Mouse (Mus musculus): Measurements from ENCODE around the gene Nat8f2. TPM values are rescaled to one million over a fixed set of nuclear protein-coding genes. Genes with fewer than 3 reads are reported as not detected.
"Not testable (repeated sequence)": the region's sequence is repeated elsewhere in the genome, so short reads cannot be mapped to it uniquely, and the experiment has no call there.

Nat8f2 gene
- polyA plus RNA-seq, 1 experiment from 2014 or later = 0.07 TPM

GRCm38 (mm10) chr6:85863136-85863535 is 5.8 kb downstream of the Nat8f2 start:
- no peak overlapping the region for H3K4me2 ChIP-seq (replicated peaks)
- no peak overlapping the region for H3K9ac ChIP-seq
- no peak overlapping the region for H3K4me3 ChIP-seq (replicated peaks)
- no peak for ATAC-seq (ENCODE audit: insufficient number of reproducible peaks, low FRiP score, low TSS enrichment, low read depth)
- H3K36me3 ChIP-seq = no peaks in the 10 kb centered on the region
- no peaks in the 10 kb centered on the region for H3K9me3 ChIP-seq (replicated peaks)
- no peaks in the 10 kb centered on the region for H3K4me1 ChIP-seq
- H3K27ac ChIP-seq (replicated peaks) = no peak overlapping the region
- WGBS = 74% methylated on average over 2 of the region's 2 CpGs
- H3K27me3 ChIP-seq = no peaks in the 10 kb centered on the region

DNA sequence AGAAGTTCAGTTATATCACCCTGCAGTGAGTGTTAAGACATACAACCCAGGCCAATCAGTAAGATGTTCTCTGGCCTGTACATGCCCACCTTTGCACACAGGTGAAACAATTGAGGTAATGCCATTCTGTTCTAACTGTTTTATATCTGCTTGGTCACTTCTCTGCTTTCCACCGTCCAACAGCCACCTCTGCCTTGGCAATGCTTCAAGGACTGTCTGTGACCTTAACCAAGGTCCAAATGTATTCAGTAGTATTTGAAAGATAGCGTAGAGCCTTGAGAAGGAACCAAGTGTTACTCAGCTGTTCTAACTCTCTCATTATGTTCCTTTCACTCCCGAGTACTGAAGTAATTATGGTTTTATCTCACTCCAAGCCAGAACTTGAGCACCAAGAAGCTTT is 6.4 kb downstream of the Nat8f2 start:
- H3K9me3 ChIP-seq (replicated peaks) = no peaks in the 10 kb centered on the region
- no peaks in the 10 kb centered on the region for H3K4me1 ChIP-seq
- no peak for ATAC-seq (ENCODE audit: insufficient number of reproducible peaks, low FRiP score, low TSS enrichment, low read depth)
- H3K4me3 ChIP-seq (replicated peaks) = no peak overlapping the region
- no peak overlapping the region for H3K27ac ChIP-seq (replicated peaks)
- H3K27me3 ChIP-seq = no peaks in the 10 kb centered on the region
- no peak overlapping the region for H3K9ac ChIP-seq
- no peak overlapping the region for H3K4me2 ChIP-seq (replicated peaks)
- 72% methylated on average over 3 of the region's 3 CpGs for WGBS
- no peaks in the 10 kb centered on the region for H3K36me3 ChIP-seq

- no peaks in the 10 kb centered on the region for H3K9me3 ChIP-seq (replicated peaks)
- no peaks in the 10 kb centered on the region for H3K4me1 ChIP-seq
- ATAC-seq (ENCODE audit: insufficient number of reproducible peaks, low FRiP score, low TSS enrichment, low read depth) = no peak
- no peak overlapping the region for H3K27ac ChIP-seq (replicated peaks)
- WGBS = 73% methylated on average over 3 of the region's 3 CpGs
- H3K4me2 ChIP-seq (replicated peaks) = no peak overlapping the region
- no peaks in the 10 kb centered on the region for H3K36me3 ChIP-seq
- H3K9ac ChIP-seq = no peak overlapping the region
- no peaks in the 10 kb centered on the region for H3K27me3 ChIP-seq
- no peak overlapping the region for H3K4me3 ChIP-seq (replicated peaks)
Measured at GRCm38 (mm10) chr6:85861247-85861646, 7.7 kb downstream of the Nat8f2 start.

DNA sequence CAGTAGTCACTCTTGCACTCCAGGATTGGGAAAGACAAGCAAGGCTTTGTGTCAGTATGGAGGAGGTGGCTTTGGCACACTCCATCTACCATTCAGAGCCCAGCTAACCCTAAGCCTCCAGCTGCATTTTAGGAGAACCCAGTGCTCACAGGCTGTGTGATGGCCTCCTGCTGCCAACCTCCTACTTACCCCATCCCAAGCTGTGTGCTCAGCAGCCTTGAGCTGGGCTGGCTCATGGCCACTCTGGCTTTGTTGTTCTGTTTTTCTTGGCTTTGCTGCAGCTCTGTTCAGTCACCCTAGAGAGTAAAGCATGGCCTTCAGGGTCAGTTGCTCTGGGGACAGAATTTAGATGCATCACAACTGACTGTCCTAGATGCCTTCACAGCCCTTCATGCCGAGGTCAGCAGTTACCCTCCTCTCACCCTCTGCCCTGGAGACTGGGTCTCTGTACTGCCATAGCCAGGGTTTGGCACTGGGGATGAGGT is 12.7 kb downstream of the Nat8f2 start:
- no peak overlapping the region for H3K27ac ChIP-seq (replicated peaks)
- H3K4me2 ChIP-seq (replicated peaks) = no peak overlapping the region
- H3K4me1 ChIP-seq = no peaks in the 10 kb centered on the region
- no peaks in the 10 kb centered on the region for H3K36me3 ChIP-seq
- H3K9ac ChIP-seq = no peak overlapping the region
- ATAC-seq (ENCODE audit: insufficient number of reproducible peaks, low FRiP score, low TSS enrichment, low read depth) = no peak
- H3K27me3 ChIP-seq = no peaks in the 10 kb centered on the region
- H3K4me3 ChIP-seq (replicated peaks) = no peak overlapping the region
- WGBS = 80% methylated on average over 1 of the region's 1 CpGs
- no peaks in the 10 kb centered on the region for H3K9me3 ChIP-seq (replicated peaks)

DNA sequence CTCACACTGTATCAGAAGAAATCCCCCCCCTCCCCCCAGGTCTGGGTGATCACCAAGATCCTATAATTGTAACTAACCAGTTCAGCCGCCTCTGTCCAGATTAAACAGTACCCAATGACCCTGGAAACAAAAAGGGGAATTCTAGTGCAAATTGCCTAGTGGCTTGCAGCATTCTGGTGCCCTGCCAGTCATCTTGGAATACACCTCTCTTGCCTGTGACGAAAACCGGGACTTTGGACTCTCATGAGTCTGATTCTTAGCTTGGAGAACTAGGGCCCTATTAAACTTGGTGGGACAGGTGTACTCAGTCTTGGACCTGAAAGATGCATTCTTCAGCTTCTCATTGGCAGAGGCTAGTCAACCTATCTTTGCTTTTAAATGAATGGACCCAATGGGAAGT is 15.5 kb downstream of the Nat8f2 start:
- no peak overlapping the region for H3K27ac ChIP-seq (replicated peaks)
- no peaks in the 10 kb centered on the region for H3K27me3 ChIP-seq
- no peak overlapping the region for H3K4me2 ChIP-seq (replicated peaks)
- H3K9ac ChIP-seq = no peak overlapping the region
- ATAC-seq (ENCODE audit: insufficient number of reproducible peaks, low FRiP score, low TSS enrichment, low read depth) = no peak
- 81% methylated on average over 3 of the region's 3 CpGs for WGBS
- H3K4me3 ChIP-seq (replicated peaks) = no peak overlapping the region
- H3K4me1 ChIP-seq = no peaks in the 10 kb centered on the region
- H3K36me3 ChIP-seq = no peaks in the 10 kb centered on the region
- no peaks in the 10 kb centered on the region for H3K9me3 ChIP-seq (replicated peaks)

- Histone ChIP-seq H3K27me3 (no peaks in the 10 kb centered on the region), H3K9ac (no peak overlapping the region), H3K36me3 (no peaks in the 10 kb centered on the region), H3K9me3 (replicated peaks) (no peaks in the 10 kb centered on the region), H3K27ac (replicated peaks) (no peak overlapping the region), H3K4me1 (no peaks in the 10 kb centered on the region), H3K4me2 (replicated peaks) (no peak overlapping the region), H3K4me3 (replicated peaks) (no peak overlapping the region)
- ATAC-seq (ENCODE audit: insufficient number of reproducible peaks, low FRiP score, low TSS enrichment, low read depth) = no peak
- WGBS = 87% methylated on average over 7 of the region's 7 CpGs
Measured at GRCm38 (mm10) chr6:85851062-85851773, 17.7 kb downstream of the Nat8f2 start.

GRCm38 (mm10) chr6:85849240-85849639 is 19.7 kb downstream of the Nat8f2 start:
- WGBS = 16% methylated on average over 2 of the region's 2 CpGs
- no peaks in the 10 kb centered on the region for H3K9me3 ChIP-seq (replicated peaks)

DNA sequence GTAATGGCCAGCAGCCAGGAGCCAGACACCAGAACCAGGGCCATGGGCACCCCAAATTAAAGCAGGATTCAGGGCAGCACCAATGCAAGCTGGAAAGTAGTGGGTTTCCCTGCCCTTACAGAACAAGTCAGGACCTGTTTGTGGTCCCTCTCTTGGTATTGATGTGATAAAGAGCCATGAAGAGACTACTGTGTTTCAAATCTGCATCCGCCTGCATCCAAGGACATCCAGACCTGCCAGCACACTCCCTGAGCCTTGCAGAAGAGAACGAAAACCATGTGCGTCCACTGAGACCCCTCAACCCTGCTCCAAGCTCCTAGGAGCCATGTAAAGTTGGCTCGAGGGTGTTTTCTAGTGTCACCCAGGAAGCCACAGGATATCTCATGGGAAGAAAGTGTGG is 20.8 kb downstream of the Nat8f2 start:
- WGBS = 87% methylated on average over 4 of the region's 4 CpGs
- Histone ChIP-seq H3K9ac (no peak overlapping the region), H3K27ac (replicated peaks) (no peak overlapping the region), H3K4me2 (replicated peaks) (no peak overlapping the region), H3K4me1 (no peaks in the 10 kb centered on the region), H3K4me3 (replicated peaks) (no peak overlapping the region), H3K9me3 (replicated peaks) (no peaks in the 10 kb centered on the region), H3K27me3 (no peaks in the 10 kb centered on the region), H3K36me3 (no peaks in the 10 kb centered on the region)
- ATAC-seq (ENCODE audit: insufficient number of reproducible peaks, low FRiP score, low TSS enrichment, low read depth) = no peak

More at GRCm38 (mm10) chr6:85849240-85849639, 19.7 kb downstream of the Nat8f2 start:
- Histone ChIP-seq H3K4me2 (replicated peaks) (no peak overlapping the region), H3K36me3 (no peaks in the 10 kb centered on the region), H3K9ac (no peak overlapping the region), H3K4me1 (no peaks in the 10 kb centered on the region), H3K4me3 (replicated peaks) (no peak overlapping the region), H3K27ac (replicated peaks) (no peak overlapping the region), H3K27me3 (no peaks in the 10 kb centered on the region)
- no peak for ATAC-seq (ENCODE audit: insufficient number of reproducible peaks, low FRiP score, low TSS enrichment, low read depth)

GRCm38 (mm10) chr6:85846921-85847320 is 22.0 kb downstream of the Nat8f2 start:
- no peak overlapping the region for H3K9ac ChIP-seq
- no peak overlapping the region for H3K4me2 ChIP-seq (replicated peaks)
- H3K36me3 ChIP-seq = no peaks in the 10 kb centered on the region
- H3K27ac ChIP-seq (replicated peaks) = no peak overlapping the region
- no peaks in the 10 kb centered on the region for H3K9me3 ChIP-seq (replicated peaks)
- no peaks in the 10 kb centered on the region for H3K4me1 ChIP-seq
- WGBS = 49% methylated on average over 1 of the region's 1 CpGs
- no peak overlapping the region for H3K4me3 ChIP-seq (replicated peaks)
- H3K27me3 ChIP-seq = no peaks in the 10 kb centered on the region
- no peak for ATAC-seq (ENCODE audit: insufficient number of reproducible peaks, low FRiP score, low TSS enrichment, low read depth)

- not testable (repeated sequence) for H3K27me3 ChIP-seq, H3K9ac ChIP-seq
- 73% methylated on average over 25 of the region's 25 CpGs for WGBS
Measured at GRCm38 (mm10) chr6:85843677-85844458, 25.1 kb downstream of the Nat8f2 start.

GRCm38 (mm10) chr6:85839982-85840381 is 29.0 kb downstream of the Nat8f2 start:
- H3K4me2 ChIP-seq (replicated peaks) = no peak overlapping the region
- no peak overlapping the region for H3K9ac ChIP-seq
- no peaks in the 10 kb centered on the region for H3K36me3 ChIP-seq
- WGBS = 30% methylated on average over 4 of the region's 4 CpGs
- H3K4me1 ChIP-seq = no peaks in the 10 kb centered on the region
- ATAC-seq (ENCODE audit: insufficient number of reproducible peaks, low FRiP score, low TSS enrichment, low read depth) = no peak
- H3K27ac ChIP-seq (replicated peaks) = no peak overlapping the region
- no peaks in the 10 kb centered on the region for H3K9me3 ChIP-seq (replicated peaks)
- no peaks in the 10 kb centered on the region for H3K27me3 ChIP-seq
- H3K4me3 ChIP-seq (replicated peaks) = no peak overlapping the region

More at GRCm38 (mm10) chr6:85843677-85844458, 25.1 kb downstream of the Nat8f2 start:
- not testable (repeated sequence) for H3K4me3 ChIP-seq (replicated peaks); H3K27ac ChIP-seq (replicated peaks); ATAC-seq (ENCODE audit: insufficient number of reproducible peaks, low FRiP score, low TSS enrichment, low read depth); H3K9me3 ChIP-seq (replicated peaks); H3K36me3 ChIP-seq; H3K4me1 ChIP-seq; H3K4me2 ChIP-seq (replicated peaks)

All from embryonic facial prominence, embryonic 15.5 days (tissue).